Mouse (Mus musculus) layer of hippocampus, adult 2 months (tissue): ENCODE measurements around the gene Plekhm1. TPM values are rescaled to one million over a fixed set of nuclear protein-coding genes. Genes with fewer than 3 reads are reported as not detected.

ENCODE experiments used
- DNase-seq, 2 experiments: peaks; one replicate each; pipeline ENCODE4 v3.0.0; 2022; ENCODE audit warnings: low spot score in 2 of 2
- H3K27ac ChIP-seq: fragments of 200-600 bp; 2 replicates; pipeline ENCODE4 v1.8.1; 2022
- H3K4me3 ChIP-seq: fragments of 200-600 bp; 2 replicates; pipeline ENCODE4 v1.8.1; 2022; ENCODE audit warnings: mild to moderate bottlenecking
- CTCF ChIP-seq: fragments of 200-600 bp; conservative IDR thresholded peaks from 2 replicates; pipeline ENCODE4 v1.8.1; 2022; ENCODE audit warnings: antibody characterized with exemption, mild to moderate bottlenecking, moderate library complexity
- total RNA-seq, 2 experiments: library from RNA; stranded (reverse); gene quantifications; 2 replicates each; pipeline ENCODE4 v1.2.3; 2021

The Plekhm1 gene
- total RNA-seq, 2 experiments from 2014 or later = 18.3 to 20.3 TPM

- H3K4me3 ChIP-seq = no peak overlapping the region
- DNase-seq = no peak
- TF ChIP-seq CTCF = no peak
- H3K27ac ChIP-seq = no peak overlapping the region
Measured at GRCm38 (mm10) chr11:103355251-103355650, 57.2 kb downstream of the Plekhm1 start.

GRCm38 (mm10) chr11:103354033-103354432, 58.5 kb downstream of the Plekhm1 start:
- DNase-seq = no peak
- Histone ChIP-seq H3K27ac (no peak overlapping the region), H3K4me3 (no peak overlapping the region)
- no peak for TF ChIP-seq CTCF

- H3K4me3 ChIP-seq = no peak overlapping the region
- H3K27ac ChIP-seq = no peak overlapping the region
- no peak for DNase-seq
- no peak for TF ChIP-seq CTCF
Measured at GRCm38 (mm10) chr11:103352239-103352814, 60.2 kb downstream of the Plekhm1 start.

- no peak overlapping the region for H3K4me3 ChIP-seq
- DNase-seq = no peak
- TF ChIP-seq CTCF = no peak
- no peak overlapping the region for H3K27ac ChIP-seq
Measured at GRCm38 (mm10) chr11:103350711-103351315, 61.7 kb downstream of the Plekhm1 start.

GRCm38 (mm10) chr11:103349699-103350098, 62.8 kb downstream of the Plekhm1 start:
- Histone ChIP-seq H3K4me3 (no peak overlapping the region), H3K27ac (no peak overlapping the region)
- DNase-seq = no peak
- peak; percentile 60 for TF ChIP-seq CTCF

- no peak for TF ChIP-seq CTCF
- DNase-seq = no peak
- peak overlapping the region; percentile 66 for H3K27ac ChIP-seq
Measured at GRCm38 (mm10) chr11:103346657-103347056, 65.8 kb downstream of the Plekhm1 start.

GRCm38 (mm10) chr11:103346236-103346635, 66.3 kb downstream of the Plekhm1 start:
- H3K27ac ChIP-seq = peak overlapping the region; percentile 66
- TF ChIP-seq CTCF = no peak
- DNase-seq = no peak
- no peak overlapping the region for H3K4me3 ChIP-seq

More at GRCm38 (mm10) chr11:103346657-103347056, 65.8 kb downstream of the Plekhm1 start:
- no peak overlapping the region for H3K4me3 ChIP-seq

GRCm38 (mm10) chr11:103345408-103346091, 66.9 kb downstream of the Plekhm1 start:
- no peak for TF ChIP-seq CTCF
- Histone ChIP-seq H3K4me3 (no peak overlapping the region), H3K27ac (peak overlapping the region; percentile 66)
- no peak for DNase-seq

- Histone ChIP-seq H3K27ac (peak overlapping the region; percentile 66), H3K4me3 (no peak overlapping the region)
- TF ChIP-seq CTCF = no peak
- no peak for DNase-seq
Measured at GRCm38 (mm10) chr11:103344494-103345332, 67.8 kb downstream of the Plekhm1 start.

- no peak for TF ChIP-seq CTCF
- Histone ChIP-seq H3K4me3 (no peak overlapping the region), H3K27ac (0 out of 2 replicates have a peak overlapping the region, but pooled peaks have one; percentile 66)
- no peak for DNase-seq
Measured at GRCm38 (mm10) chr11:103343881-103344280, 68.6 kb downstream of the Plekhm1 start.

GRCm38 (mm10) chr11:103343063-103343462, 69.4 kb downstream of the Plekhm1 start:
- Histone ChIP-seq H3K27ac (no peak overlapping the region), H3K4me3 (no peak overlapping the region)
- DNase-seq = no peak
- TF ChIP-seq CTCF = peak; percentile 29

GRCm38 (mm10) chr11:103340677-103341076, 71.8 kb downstream of the Plekhm1 start:
- no peak for DNase-seq

GRCm38 (mm10) chr11:103340130-103340529, 72.4 kb downstream of the Plekhm1 start:
- DNase-seq = no peak
- H3K27ac ChIP-seq = no peak overlapping the region
- no peak for TF ChIP-seq CTCF
- no peak overlapping the region for H3K4me3 ChIP-seq

More at GRCm38 (mm10) chr11:103340677-103341076, 71.8 kb downstream of the Plekhm1 start:
- no peak for TF ChIP-seq CTCF
- H3K4me3 ChIP-seq = no peak overlapping the region
- H3K27ac ChIP-seq = no peak overlapping the region
